Mouse (Mus musculus): ENCODE data around the gene Hs3st3b1.

Hs3st3b1 gene

GRCm38 (mm10) chr11:63922091-63922621 lies at the start of gene Hs3st3b1:
Gene Hs3st3b1, minus strand, starts transcription at chr11:63922290.
- in situ Hi-C loops (cut with MboI, MseI) = no loop called here

- in situ Hi-C loops (cut with MboI, MseI) = no loop called here
Observed at GRCm38 (mm10) chr11:63971462-63971861, 49.4 kb upstream of the Hs3st3b1 start.

GRCm38 (mm10) chr11:63970818-63971217 lies 48.7 kb upstream of the Hs3st3b1 start:
- in situ Hi-C loops (cut with MboI, MseI) = no loop called here

- in situ Hi-C loops (cut with MboI, MseI) = no loop called here
Observed at GRCm38 (mm10) chr11:63969205-63969910, 47.3 kb upstream of the Hs3st3b1 start.

GRCm38 (mm10) chr11:63968388-63969035 lies 46.4 kb upstream of the Hs3st3b1 start:
- in situ Hi-C loops (cut with MboI, MseI) = no loop called here

- in situ Hi-C loops (cut with MboI, MseI) = no loop called here
Observed at GRCm38 (mm10) chr11:63967641-63968387, 45.7 kb upstream of the Hs3st3b1 start.

GRCm38 (mm10) chr11:63965437-63965836 lies 43.3 kb upstream of the Hs3st3b1 start:
- in situ Hi-C loops (cut with MboI, MseI) = no loop called here

GRCm38 (mm10) chr11:63957207-63957606 lies 35.1 kb upstream of the Hs3st3b1 start:
- in situ Hi-C loops (cut with MboI, MseI) = no loop called here

- in situ Hi-C loops (cut with MboI, MseI) = no loop called here
Observed at GRCm38 (mm10) chr11:63956748-63957147, 34.7 kb upstream of the Hs3st3b1 start.

- in situ Hi-C loops (cut with MboI, MseI) = no loop called here
Observed at GRCm38 (mm10) chr11:63953887-63954286, 31.8 kb upstream of the Hs3st3b1 start.

GRCm38 (mm10) chr11:63952743-63953191 lies 30.7 kb upstream of the Hs3st3b1 start:
- in situ Hi-C loops (cut with MboI, MseI) = no loop called here

GRCm38 (mm10) chr11:63951831-63952631 lies 29.9 kb upstream of the Hs3st3b1 start:
- in situ Hi-C loops (cut with MboI, MseI) = no loop called here

- in situ Hi-C loops (cut with MboI, MseI) = loop anchor here (25.0 kb wide), 3 partner anchors 489 to 1014 kb away; partner anchors contain the start of genes F930015N05Rik and Hs3st3a1
Observed at GRCm38 (mm10) chr11:63948371-63948770, 26.3 kb upstream of the Hs3st3b1 start.

GRCm38 (mm10) chr11:63947024-63947423 lies 24.9 kb upstream of the Hs3st3b1 start:
- in situ Hi-C loops (cut with MboI, MseI) = loop anchor here (25.0 kb wide), 3 partner anchors 490 to 1015 kb away; partner anchors contain the start of genes F930015N05Rik and Hs3st3a1

GRCm38 (mm10) chr11:63943947-63944346 lies 21.9 kb upstream of the Hs3st3b1 start:
- in situ Hi-C loops (cut with MboI, MseI) = loop anchor here (25.0 kb wide), 3 partner anchors 493 to 1018 kb away; partner anchors contain the start of genes F930015N05Rik and Hs3st3a1

GRCm38 (mm10) chr11:63943268-63943890 lies 21.3 kb upstream of the Hs3st3b1 start:
- in situ Hi-C loops (cut with MboI, MseI) = loop anchor here (25.0 kb wide), 3 partner anchors 494 to 1019 kb away; partner anchors contain the start of genes F930015N05Rik and Hs3st3a1

GRCm38 (mm10) chr11:63942177-63942576 lies 20.1 kb upstream of the Hs3st3b1 start:
- in situ Hi-C loops (cut with MboI, MseI) = loop anchor here (25.0 kb wide), 3 partner anchors 495 to 1020 kb away; partner anchors contain the start of genes F930015N05Rik and Hs3st3a1

GRCm38 (mm10) chr11:63936641-63937040 lies 14.6 kb upstream of the Hs3st3b1 start:
- in situ Hi-C loops (cut with MboI, MseI) = loop anchor here (25.0 kb wide), 3 partner anchors 501 to 1026 kb away; partner anchors contain the start of genes F930015N05Rik and Hs3st3a1

GRCm38 (mm10) chr11:63926901-63927300 lies 4.8 kb upstream of the Hs3st3b1 start:
- in situ Hi-C loops (cut with MboI, MseI) = loop anchor here (25.0 kb wide), 3 partner anchors 510 to 1035 kb away; partner anchors contain the start of genes F930015N05Rik and Hs3st3a1

GRCm38 (mm10) chr11:63925161-63925582 lies 3.1 kb upstream of the Hs3st3b1 start:
- in situ Hi-C loops (cut with MboI, MseI) = loop anchor here (25.0 kb wide), 3 partner anchors 512 to 1037 kb away; partner anchors contain the start of genes F930015N05Rik and Hs3st3a1
